Mouse (Mus musculus) ES-E14 (cell line): ENCODE data around the gene Il1a. TPM values are rescaled to one million over a fixed set of nuclear protein-coding genes. Genes with fewer than 3 reads are reported as not detected.

ENCODE experiments used
- DNase-seq: peaks from one replicate; pipeline ENCODE4 v3.0.0-alpha.2; 2013; ENCODE audit warnings: low read depth, low spot score
- H3K27ac ChIP-seq: 2 replicates; pipeline ENCODE4 v1.5.1; 2012; ENCODE audit warnings: low read depth, mild to moderate bottlenecking, low read length, moderate library complexity, mixed read lengths; ENCODE audit not compliant: poor library complexity, insufficient read depth, severe bottlenecking
- H3K36me3 ChIP-seq: 2 replicates; pipeline ENCODE4 v1.6.1; 2012; ENCODE audit warnings: mild to moderate bottlenecking, low read length, moderate library complexity, mixed read lengths; ENCODE audit not compliant: control insufficient read depth, poor library complexity, insufficient read depth, severe bottlenecking
- H3K4me1 ChIP-seq, 2 experiments: fragments of 150-350 bp in 1 of 2; sonication (generic) in 1 of 2; 2 replicates each; pipeline ENCODE4 v1.6.1; 2012; ENCODE audit warnings: low read length in 2 of 2, mild to moderate bottlenecking in 1 of 2, mixed read lengths in 1 of 2; ENCODE audit not compliant: control insufficient read depth in 2 of 2, insufficient read depth in 2 of 2, poor library complexity in 1 of 2
- H3K4me3 ChIP-seq, 2 experiments: fragments of 150-350 bp in 1 of 2; sonication (generic) in 1 of 2; 2 replicates each; pipeline ENCODE4 v1.5.1; 2012; ENCODE audit warnings: low read length in 2 of 2, low read depth in 1 of 2, mild to moderate bottlenecking in 1 of 2, mixed read lengths in 1 of 2; ENCODE audit not compliant: insufficient read depth in 1 of 2, poor library complexity in 1 of 2, severe bottlenecking in 1 of 2
- H3K9ac ChIP-seq: 2 replicates; pipeline ENCODE4 v1.6.1; 2012; ENCODE audit warnings: low read depth, mild to moderate bottlenecking, low read length, mixed read lengths; ENCODE audit not compliant: poor library complexity, insufficient read depth, severe bottlenecking
- H3K9me3 ChIP-seq: fragments of 150-350 bp; sonication (generic); 2 replicates; pipeline ENCODE4 v1.6.1; 2012; ENCODE audit warnings: low read depth, mild to moderate bottlenecking, low read length; ENCODE audit not compliant: control insufficient read depth, insufficient read depth
- CHD2 ChIP-seq: IDR thresholded peaks from 2 replicates; pipeline ENCODE4 v1.6.1; 2014; ENCODE audit warnings: mild to moderate bottlenecking, low read depth, low read length, inconsistent platforms
- HCFC1 ChIP-seq: IDR thresholded peaks from 2 replicates; pipeline ENCODE4 v1.6.1; 2012; ENCODE audit warnings: low read length, inconsistent platforms, borderline replicate concordance; ENCODE audit not compliant: insufficient read depth
- MAFK ChIP-seq: IDR thresholded peaks from 2 replicates; pipeline ENCODE4 v1.6.1; 2014; ENCODE audit warnings: mild to moderate bottlenecking, low read depth, low read length, inconsistent platforms; ENCODE audit not compliant: insufficient read depth
- ZC3H11A ChIP-seq: IDR thresholded peaks from 2 replicates; pipeline ENCODE4 v1.6.1; 2012; ENCODE audit warnings: low read depth, mild to moderate bottlenecking, inconsistent platforms, low read length, borderline replicate concordance
- ZNF384 ChIP-seq: IDR thresholded peaks from 2 replicates; pipeline ENCODE4 v1.6.1; 2012; ENCODE audit warnings: low read depth, low read length, inconsistent platforms
- in situ Hi-C, 2 experiments: fragments of 600-800 bp; cut with MboI; formaldehyde crosslinking; loops; one replicate each; pipeline ENCODE4 v1.15.1; 2025; ENCODE audit warnings: low sequenced_read_pairs in 2 of 2, inconsistent platforms in 1 of 2; ENCODE audit not compliant: unreplicated experiment in 2 of 2
- total RNA-seq: library from RNA; depleted of rRNA; stranded (reverse); fragments of 300-350 nt; gene quantifications from 2 replicates; pipeline ENCODE4 v1.2.3, GENCODE M21; 2012; rRNA removed

Il1a gene
- total RNA-seq, 1 experiment: not detected

- TF ChIP-seq MAFK (no peak), ZC3H11A (no peak), ZNF384 (no peak), HCFC1 (no peak), CHD2 (no peak)
- Histone ChIP-seq H3K9ac (peak overlapping the region; percentile 59; the same call in 1 of the 2 replicates), H3K9me3 (no peaks in the 10 kb centered on the region), H3K27ac (no peak overlapping the region; the same call in 1 of the 2 replicates), H3K4me1 (peaks cover 0 to 27% of the 10 kb centered on the region in 2 experiments; a peak in 2 of 4 replicates), H3K4me3 (peak overlapping the region; percentile 43; a peak in 3 of 4 replicates), H3K36me3 (no peaks in the 10 kb centered on the region)
- in situ Hi-C loops: loop anchor here in 1 of 2 experiments (10.0 kb wide), 1 partner anchor 79 kb away; no protein-coding TSS in a partner anchor
- DNase-seq: no peak
Observed at GRCm38 (mm10) chr2:129253631-129253970, 56.2 kb downstream of the Il1a start.

GRCm38 (mm10) chr2:129252836-129253630 is 56.7 kb downstream of the Il1a start:
- peak overlapping the region; percentile 43 for H3K4me3 ChIP-seq
- no peak overlapping the region; the same call in 1 of the 2 replicates for H3K27ac ChIP-seq
- TF ChIP-seq CHD2 (no peak), HCFC1 (no peak), ZC3H11A (no peak), MAFK (no peak), ZNF384 (no peak)
- peak overlapping the region; percentile 59; the same call in 1 of the 2 replicates for H3K9ac ChIP-seq
- in situ Hi-C loops: loop anchor here in 1 of 2 experiments (10.0 kb wide), 1 partner anchor 78 kb away; no protein-coding TSS in a partner anchor
- no peaks in the 10 kb centered on the region for H3K9me3 ChIP-seq
- H3K4me1 ChIP-seq: peaks cover 0 to 22% of the 10 kb centered on the region in 2 experiments; a peak in 2 of 4 replicates
- DNase-seq: no peak
- H3K36me3 ChIP-seq: no peaks in the 10 kb centered on the region

Other genes starting within 250 kb of the Il1a start
- gene Ttl, start 244.0 kb downstream of the Il1a start, total RNA-seq: 10.4 and 12.4 TPM in 2 replicates
- 100 and 120 TPM in 2 replicates for gene Polr1b, start 209.0 kb downstream of the Il1a start, total RNA-seq
- 37.0 and 38.8 TPM in 2 replicates for gene Chchd5, start 180.3 kb downstream of the Il1a start, total RNA-seq
- gene Slc20a1, start 111.2 kb downstream of the Il1a start, total RNA-seq: 309 and 509 TPM in 2 replicates
- gene Ckap2l, start 12.8 kb downstream of the Il1a start, total RNA-seq: 14.7 and 15.8 TPM in 2 replicates
- not detected in 2 replicates for gene Il1b, start 61.2 kb upstream of the Il1a start, total RNA-seq
- gene F830045P16Rik, start 226.6 kb upstream of the Il1a start, total RNA-seq: not detected in 2 replicates